Mouse (Mus musculus): ENCODE data around the gene Fam229a.

GRCm38 (mm10) chr4:129507434-129508236, 16.6 kb downstream of the Fam229a start:
- TF ChIP-seq CTCF (IDR thresholded peaks at IDR 0.05; ENCODE audit: control insufficient read depth, insufficient read depth, insufficient replicate concordance, low read depth, low read length) (no peak), POLR2A (IDR thresholded peaks at IDR 0.05; ENCODE audit: control insufficient read depth, low read depth, low read length) (no peak)

Measured in testis, adult 2 months (tissue).